Mouse (Mus musculus) G1E (cell line): ENCODE results near the gene Grid2. TPM values are rescaled to one million over a fixed set of nuclear protein-coding genes. Genes with fewer than 3 reads are reported as not detected.

Experiments
- ATAC-seq: 2 replicates; pipeline ENCODE4 v1.8.0; 2016; ENCODE audit warnings: mild to moderate bottlenecking; ENCODE audit not compliant: insufficient number of reproducible peaks, poor library complexity, low FRiP score, severe bottlenecking; ENCODE audit errors: extremely low read depth
- DNase-seq: peaks from one replicate; pipeline ENCODE4 v3.0.0; 2012; ENCODE audit warnings: low spot score
- H3K27me3 ChIP-seq: 2 replicates; pipeline ENCODE4 v1.6.1; 2012; ENCODE audit warnings: mild to moderate bottlenecking, low read length, inconsistent platforms; ENCODE audit not compliant: insufficient read depth
- H3K36me3 ChIP-seq: replicated peaks from 2 replicates; pipeline ENCODE3; 2012; ENCODE audit warnings: mild to moderate bottlenecking, inconsistent platforms
- H3K4me1 ChIP-seq: 2 replicates; pipeline ENCODE4 v1.6.1; 2012; ENCODE audit warnings: low read depth, low read length, inconsistent platforms, mixed read lengths; ENCODE audit not compliant: insufficient read depth
- H3K4me3 ChIP-seq: 2 replicates; pipeline ENCODE4 v1.5.1; 2012; ENCODE audit warnings: low read depth, mild to moderate bottlenecking, inconsistent platforms, low read length, moderate library complexity, mixed read lengths
- H3K9me3 ChIP-seq: replicated peaks from 2 replicates; pipeline ENCODE4 v1.6.1; 2012; ENCODE audit warnings: inconsistent platforms
- CTCF ChIP-seq: IDR thresholded peaks from 2 replicates; pipeline ENCODE4 v1.5.1; 2012; ENCODE audit warnings: low read depth, low read length, inconsistent platforms, mixed read lengths
- GATA1 ChIP-seq: IDR thresholded peaks from 2 replicates; pipeline ENCODE4 v1.6.1; 2012; ENCODE audit warnings: borderline replicate concordance, low read length, inconsistent platforms, mixed read lengths
- GATA2 ChIP-seq: IDR thresholded peaks from 2 replicates; pipeline ENCODE4 v1.6.1; 2012; ENCODE audit warnings: low read depth, low read length, inconsistent platforms, borderline replicate concordance
- POLR2AphosphoS5 ChIP-seq: IDR thresholded peaks from 2 replicates; pipeline ENCODE4 v1.6.1; 2012; ENCODE audit warnings: low read depth, low read length, inconsistent platforms; ENCODE audit not compliant: insufficient replicate concordance
- TAL1 ChIP-seq: conservative IDR thresholded peaks from 2 replicates; pipeline ENCODE4 v1.6.1; 2012; ENCODE audit warnings: low read depth, low read length, inconsistent platforms, mixed read lengths
- polyA plus RNA-seq: library from polyadenylated mRNA; stranded (reverse); fragments of >175 nt; gene quantifications from 2 replicates; pipeline ENCODE4 v1.2.3, GENCODE M21; 2012
- total RNA-seq, 2 experiments: library from RNA; stranded (forward) in 1 of 2; stranded (reverse) in 1 of 2; fragments of 200-1000 nt in 1 of 2; fragments of >200 nt in 1 of 2; fragmentation: Nextera tagmentation in 1 of 2; gene quantifications; 2 replicates each; pipeline ENCODE4 v1.2.3; 2014 to 2017

Grid2 gene
- total and polyA plus RNA-seq, 3 experiments: 0.01 to 0.38 TPM; not detected in 1

DNA sequence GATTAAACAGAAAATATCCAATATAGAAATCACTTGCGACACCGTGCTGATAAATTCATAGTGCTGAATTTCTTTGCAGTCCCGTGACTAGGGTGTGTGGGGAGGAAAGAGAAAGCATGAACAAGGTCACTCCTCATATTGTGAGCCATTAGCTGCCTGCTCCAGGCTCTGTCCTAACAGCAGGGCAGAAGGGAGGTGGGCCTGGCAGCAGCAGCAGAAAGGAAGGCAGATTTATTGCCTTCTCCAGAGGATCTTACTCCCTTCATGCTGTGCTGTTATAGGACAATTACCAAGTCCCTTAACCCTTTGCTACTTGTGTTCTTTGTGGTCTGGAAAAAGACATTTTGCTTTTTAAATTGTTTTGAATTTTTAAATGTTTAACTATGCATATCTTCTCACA, 708.1 kb downstream of the Grid2 start:
- Histone ChIP-seq H3K4me1 (no peaks in the 10 kb centered on the region), H3K9me3 (no peaks in the 10 kb centered on the region), H3K27me3 (no peaks in the 10 kb centered on the region), H3K4me3 (no peak overlapping the region), H3K36me3 (no peaks in the 10 kb centered on the region)
- no peak for DNase-seq
- no peak for ATAC-seq
- no peak for TF ChIP-seq GATA1
- TF ChIP-seq POLR2AphosphoS5: no peak
- no peak for TF ChIP-seq GATA2
- no peak for TF ChIP-seq CTCF
- no peak for TF ChIP-seq TAL1

DNA sequence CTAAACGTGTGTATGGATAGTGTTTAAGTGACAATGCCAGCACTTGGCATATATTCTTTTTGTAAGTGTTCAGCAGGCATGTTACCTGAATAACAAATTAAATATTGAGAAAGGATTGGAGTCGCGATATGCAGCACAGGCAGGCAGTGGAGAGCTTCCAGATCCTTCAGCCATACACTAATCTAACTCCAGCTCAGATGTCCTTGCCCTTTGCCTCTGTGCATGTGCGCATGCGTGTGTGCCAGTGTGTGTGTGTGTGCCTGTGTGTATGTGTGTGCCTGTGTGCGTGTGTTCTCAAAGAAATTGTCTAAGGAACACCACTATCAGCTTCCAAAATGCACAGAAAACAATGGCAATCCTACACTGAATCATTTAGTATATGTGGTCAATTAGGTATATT, 708.6 kb downstream of the Grid2 start:
- Histone ChIP-seq H3K4me3 (no peak overlapping the region), H3K4me1 (no peaks in the 10 kb centered on the region), H3K27me3 (no peaks in the 10 kb centered on the region), H3K9me3 (no peaks in the 10 kb centered on the region), H3K36me3 (no peaks in the 10 kb centered on the region)
- ATAC-seq: no peak
- no peak for DNase-seq
- TF ChIP-seq GATA2 (no peak), POLR2AphosphoS5 (no peak), CTCF (no peak), TAL1 (no peak), GATA1 (no peak)

DNA sequence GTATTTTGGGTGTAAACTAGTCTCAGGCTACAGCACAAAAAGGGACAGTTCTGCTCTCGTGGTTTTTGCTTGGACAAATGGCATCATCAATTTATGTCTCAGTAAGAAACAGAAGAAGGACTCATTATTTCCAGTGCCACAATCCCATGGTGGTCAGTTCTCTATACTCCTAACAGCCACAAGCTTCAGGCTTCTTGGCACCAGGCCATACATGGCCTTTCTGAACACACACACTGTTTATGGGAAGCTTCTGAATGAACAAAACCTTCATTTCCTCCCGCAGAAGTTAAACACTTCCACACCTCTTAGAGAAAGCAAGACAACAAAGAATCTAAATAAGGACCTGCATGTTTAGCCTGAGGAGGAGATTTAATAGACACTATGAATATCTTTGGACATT, 709.1 kb downstream of the Grid2 start:
- DNase-seq (no peak), ATAC-seq (no peak)
- no peaks in the 10 kb centered on the region for H3K36me3 ChIP-seq
- TF ChIP-seq GATA1 (no peak), CTCF (no peak), TAL1 (no peak)
- H3K9me3 ChIP-seq: no peaks in the 10 kb centered on the region
- H3K4me1 ChIP-seq: no peaks in the 10 kb centered on the region
- H3K4me3 ChIP-seq: no peak overlapping the region
- H3K27me3 ChIP-seq: no peaks in the 10 kb centered on the region

DNA sequence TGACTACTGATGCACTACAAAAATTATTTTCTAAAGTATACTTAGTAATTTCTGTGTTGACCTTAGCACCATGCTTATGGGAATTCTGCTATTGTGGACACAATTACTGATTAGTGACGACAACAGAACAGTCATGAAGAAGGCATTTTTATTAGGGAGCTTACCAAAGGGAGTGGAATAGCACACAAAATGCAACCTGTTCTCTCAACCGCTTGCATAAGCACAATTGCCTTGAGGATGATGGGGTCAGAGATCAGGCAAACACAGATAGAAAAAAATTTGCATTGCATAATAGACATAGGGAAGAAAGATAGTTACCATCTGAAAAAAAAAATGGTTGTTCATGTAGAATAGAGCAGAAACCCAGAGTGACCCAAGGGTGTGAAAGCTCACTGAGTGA, 790.4 kb downstream of the Grid2 start:
- Histone ChIP-seq H3K4me3 (no peak overlapping the region), H3K9me3 (no peaks in the 10 kb centered on the region), H3K4me1 (no peaks in the 10 kb centered on the region), H3K27me3 (no peaks in the 10 kb centered on the region), H3K36me3 (no peaks in the 10 kb centered on the region)
- DNase-seq: no peak
- no peak for ATAC-seq
- TF ChIP-seq TAL1 (no peak), CTCF (no peak), GATA1 (no peak), POLR2AphosphoS5 (no peak), GATA2 (no peak)

DNA sequence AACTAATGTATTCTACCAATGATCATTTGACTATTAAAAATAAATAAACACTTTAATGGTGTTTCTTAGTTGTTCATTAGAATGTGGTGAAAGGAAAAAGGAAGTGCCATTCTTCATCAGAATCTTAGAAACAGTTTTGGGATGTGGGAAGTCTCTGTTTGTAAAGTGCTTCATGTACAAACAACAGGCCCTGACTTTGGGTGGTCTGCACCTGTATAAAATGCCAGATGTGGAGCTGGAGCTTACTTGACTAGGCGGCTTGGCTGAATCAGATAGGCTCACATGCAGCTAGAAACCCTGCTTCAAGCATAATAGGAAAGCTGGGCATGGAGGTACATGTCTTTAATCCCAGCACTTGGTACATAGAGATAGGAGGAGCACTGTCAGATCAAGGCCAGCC, 791.1 kb downstream of the Grid2 start:
- no peak for DNase-seq
- TF ChIP-seq CTCF: no peak
- no peak for TF ChIP-seq GATA2
- no peak for TF ChIP-seq POLR2AphosphoS5
- no peak for TF ChIP-seq TAL1
- TF ChIP-seq GATA1: no peak
- no peaks in the 10 kb centered on the region for H3K36me3 ChIP-seq
- no peak for ATAC-seq
- H3K9me3 ChIP-seq: no peaks in the 10 kb centered on the region
- H3K4me3 ChIP-seq: no peak overlapping the region
- H3K27me3 ChIP-seq: no peaks in the 10 kb centered on the region
- no peaks in the 10 kb centered on the region for H3K4me1 ChIP-seq

DNA sequence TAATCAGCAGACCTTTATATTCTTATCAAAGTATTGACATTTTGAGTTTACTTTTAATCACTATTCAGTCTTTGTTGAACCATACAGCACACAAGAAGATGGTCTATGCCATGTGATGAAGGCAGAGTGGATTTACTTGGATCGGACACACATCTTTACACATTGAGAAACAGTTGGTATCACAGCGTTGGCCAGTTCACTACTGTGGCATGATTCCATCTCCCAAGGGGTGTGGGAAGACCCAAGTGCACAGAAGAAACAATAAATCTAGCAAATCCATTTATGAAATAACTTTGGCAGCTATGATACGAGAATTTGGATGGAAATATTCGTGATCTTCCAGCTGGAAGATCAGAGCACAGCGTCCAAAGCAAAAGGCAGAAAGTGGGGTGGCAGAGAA, 792.3 kb downstream of the Grid2 start:
- TF ChIP-seq POLR2AphosphoS5 (no peak), GATA2 (no peak), GATA1 (no peak), TAL1 (no peak), CTCF (no peak)
- ATAC-seq: no peak
- H3K9me3 ChIP-seq: no peaks in the 10 kb centered on the region
- H3K36me3 ChIP-seq: no peaks in the 10 kb centered on the region
- no peaks in the 10 kb centered on the region for H3K4me1 ChIP-seq
- no peak overlapping the region for H3K4me3 ChIP-seq
- DNase-seq: no peak
- no peaks in the 10 kb centered on the region for H3K27me3 ChIP-seq

DNA sequence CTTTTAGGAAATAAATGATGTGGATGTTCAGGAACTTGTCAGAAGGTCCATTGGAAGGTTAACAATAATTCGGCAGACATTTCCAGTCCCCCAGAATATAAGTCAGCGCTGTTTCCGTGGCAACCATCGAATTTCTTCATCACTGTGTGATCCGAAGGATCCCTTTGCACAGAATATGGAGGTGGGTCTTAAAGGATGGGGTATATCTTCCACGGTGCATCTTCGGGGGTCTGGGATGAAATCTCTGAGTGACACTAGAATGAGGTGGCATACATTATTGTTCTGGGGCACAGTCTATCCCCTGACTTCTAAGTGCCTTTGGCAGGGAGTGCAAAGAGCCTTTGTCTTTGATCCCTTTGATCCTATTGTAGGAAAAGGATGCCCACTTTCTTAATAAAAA, 808.2 kb downstream of the Grid2 start:
- no peak for DNase-seq
- no peaks in the 10 kb centered on the region for H3K36me3 ChIP-seq
- no peak for ATAC-seq
- no peak overlapping the region for H3K4me3 ChIP-seq
- H3K9me3 ChIP-seq: no peaks in the 10 kb centered on the region
- H3K4me1 ChIP-seq: no peaks in the 10 kb centered on the region
- TF ChIP-seq TAL1: no peak
- TF ChIP-seq POLR2AphosphoS5: no peak
- TF ChIP-seq GATA2: no peak
- no peaks in the 10 kb centered on the region for H3K27me3 ChIP-seq
